ENCODE assay signal across 23 mouse cellular contexts in the genomic region with DNA sequence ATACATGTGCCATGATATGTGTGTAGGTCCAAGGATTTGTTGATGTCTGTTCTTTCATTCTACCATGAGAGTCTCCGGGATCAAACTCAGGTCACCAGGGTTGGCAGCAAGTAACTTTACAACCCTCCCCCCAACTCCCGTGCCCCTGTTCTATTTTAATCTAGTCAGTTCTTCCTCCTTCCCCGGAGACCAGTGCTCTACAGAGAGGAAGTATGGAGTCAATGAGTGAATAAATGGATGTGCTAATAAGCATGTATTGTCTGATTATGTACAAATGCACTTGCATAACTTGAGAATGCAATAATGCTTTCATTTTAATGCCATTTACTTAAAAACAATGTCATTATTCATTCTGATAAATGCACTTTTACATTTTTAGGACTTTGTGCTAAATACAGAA.
DNase-seq lines count a peak whose midpoint lies in the region; ATAC-seq and TF ChIP-seq lines count a peak whose summit lies in the region.
"Had no signal": no experiment of that assay in that cellular context is flagged by ENCODE, and none has a peak within 500 bp of the region (broad histone marks: within the 10 kb centered on the region; RNA-seq: fewer than 3 reads in every experiment).

No protein-coding gene starts in this region.

- no peaks in the 10 kb centered on the region; the same call in 1 of the 2 replicates for H3K79me2 ChIP-seq in MEL (ENCODE audit: control insufficient read depth, insufficient read depth, low read length, poor library complexity)

- TF ChIP-seq CTCF in MEL (IDR thresholded peaks at IDR 0.05 in 2 of 3, conservative IDR thresholded peaks at IDR 0.05 in 1 of 3; ENCODE audit: control insufficient read depth in 1 of 3, insufficient read depth in 1 of 3, low read depth in 2 of 3, low read length in 3 of 3, poor library complexity in 1 of 3, severe bottlenecking in 1 of 3): no peak
- TF ChIP-seq CTCF in midbrain, postnatal 0 days (IDR thresholded peaks at IDR 0.05): no peak

- no peak for TF ChIP-seq RAD21 in MEL (IDR thresholded peaks at IDR 0.05; ENCODE audit: low read depth, low read length)

- DNase-seq in MEL (ENCODE audit: low read depth, low spot score): no peak
- no peak for DNase-seq in midbrain, postnatal 0 days (ENCODE audit: low spot score)
- DNase-seq in frontal cortex, postnatal 25 days (ENCODE audit: low spot score in 2 of 2): no peak
- DNase-seq in left cerebral cortex, postnatal 14 days (ENCODE audit: low spot score in 2 of 2): no peak
- no peak for DNase-seq in heart, embryonic 10.5 days (ENCODE audit: low spot score)
- DNase-seq: adrenal gland, adult 2 months; adrenal gland, adult 8-10 months; adrenal gland, postnatal 10 days; adrenal gland, postnatal 14 days; adrenal gland, postnatal 25 days; adrenal gland, postnatal 36 days; B cell, adult 2 months; cerebellum, adult 11 months; cerebellum, adult 11-12 months; cerebellum, adult 18-20 months had no signal

- H3K4me2 ChIP-seq in midbrain, postnatal 0 days (ENCODE audit: low read depth, low read length, poor library complexity, severe bottlenecking): no peak overlapping the region

- peaks cover 7 to 30% of the 10 kb centered on the region in 2 experiments for H3K4me1 ChIP-seq in MEL (ENCODE audit: control insufficient read depth in 1 of 2, insufficient read depth in 2 of 2, low read length in 2 of 2)
- no peaks in the 10 kb centered on the region for H3K4me1 ChIP-seq in midbrain, postnatal 0 days (ENCODE audit: insufficient read depth, low read length)
- H3K4me1 ChIP-seq in heart, embryonic 10.5 days: no peaks in the 10 kb centered on the region

- H3K27ac ChIP-seq in MEL (ENCODE audit: control insufficient read depth, low read depth, low read length): no peak overlapping the region
- no peak overlapping the region for H3K27ac ChIP-seq in midbrain, postnatal 0 days (ENCODE audit: low read depth, low read length)
- no peak overlapping the region for H3K27ac ChIP-seq in heart, embryonic 10.5 days

- peaks cover 0 to 20% of the 10 kb centered on the region in 2 experiments; a peak in 2 of 4 replicates for H3K36me3 ChIP-seq in MEL (ENCODE audit: control insufficient read depth in 1 of 2, insufficient read depth in 2 of 2, low read length in 2 of 2)
- no peaks in the 10 kb centered on the region for H3K36me3 ChIP-seq in midbrain, postnatal 0 days (ENCODE audit: insufficient read depth, low read length)
- 0 out of 2 replicates have a peak, but pooled peaks cover 2% of the 10 kb centered on the region for H3K36me3 ChIP-seq in heart, embryonic 10.5 days
- H3K36me3 ChIP-seq: G1E had no signal

- 0 out of 4 replicates have a peak, but pooled peaks of 1 of the 2 experiments have one; percentile 9 for TF ChIP-seq EP300 in MEL (IDR thresholded peaks at IDR 0.05; ENCODE audit: low read depth in 1 of 2, low read length in 2 of 2)

- WGBS in midbrain, postnatal 0 days: 86% methylated on average over 3 of the region's 3 CpGs
- 66% methylated on average over 3 of the region's 3 CpGs for WGBS in heart, embryonic 10.5 days

- intact Hi-C loops in left cerebral cortex, postnatal 14 days (cut with DNase I): no loop called here

- H3K9me3 ChIP-seq in MEL (replicated peaks; ENCODE audit: insufficient read depth, low read length): no peaks in the 10 kb centered on the region
- H3K9me3 ChIP-seq in midbrain, postnatal 0 days (ENCODE audit: low read length): 0 out of 2 replicates have a peak, but pooled peaks cover 2% of the 10 kb centered on the region
- H3K9me3 ChIP-seq in heart, embryonic 10.5 days: no peaks in the 10 kb centered on the region

- peak; percentile 87 for ATAC-seq in granulocyte monocyte progenitor cell, adult 5-6 weeks (replicated peaks; ENCODE audit: poor library complexity, severe bottlenecking)
- ATAC-seq in megakaryocyte, adult 5-6 weeks (ENCODE audit: poor library complexity, severe bottlenecking): peak; percentile 73
- ATAC-seq in megakaryocyte progenitor cell, adult 5-6 weeks (replicated peaks; ENCODE audit: poor library complexity): peak; percentile 59
- no peak for ATAC-seq in midbrain, postnatal 0 days (ENCODE audit: low FRiP score)
- ATAC-seq: activated CD4-positive, CD25-positive, alpha-beta regulatory T cell, adult 4 months; CD4-positive, CD25-positive, alpha-beta regulatory T cell, adult 4 months; Patski had no signal

- TF ChIP-seq POLR2A in MEL (IDR thresholded peaks at IDR 0.05; ENCODE audit: control insufficient read depth in 1 of 2, insufficient read depth in 1 of 2, low read depth in 1 of 2, low read length in 2 of 2, poor library complexity in 1 of 2): no peak

- no peak overlapping the region for H3K4me3 ChIP-seq in MEL (ENCODE audit: control insufficient read depth in 1 of 2, insufficient read depth in 1 of 2, low read depth in 2 of 2, low read length in 2 of 2)
- no peak overlapping the region for H3K4me3 ChIP-seq in midbrain, postnatal 0 days (ENCODE audit: low read depth, low read length)
- H3K4me3 ChIP-seq in heart, embryonic 10.5 days: no peak overlapping the region

- H3K9ac ChIP-seq in MEL (ENCODE audit: control insufficient read depth, low read depth, low read length, poor library complexity, severe bottlenecking): no peak overlapping the region
- H3K9ac ChIP-seq in midbrain, postnatal 0 days (replicated peaks; ENCODE audit: low read length, poor library complexity, severe bottlenecking): no peak overlapping the region

- H3K27me3 ChIP-seq in MEL (ENCODE audit: control insufficient read depth in 1 of 2, insufficient read depth in 2 of 2, low read length in 2 of 2): no peaks in the 10 kb centered on the region
- no peaks in the 10 kb centered on the region for H3K27me3 ChIP-seq in midbrain, postnatal 0 days (ENCODE audit: insufficient read depth, low read length)
- H3K27me3 ChIP-seq in heart, embryonic 10.5 days (ENCODE audit: insufficient read depth, poor library complexity, severe bottlenecking): no peaks in the 10 kb centered on the region
- H3K27me3 ChIP-seq: CH12.LX, Patski had no signal

TF ChIP-seq in MEL, 35 proteins besides CTCF, POLR2A, EP300 and RAD21:
- TF ChIP-seq ETS1 (IDR thresholded peaks at IDR 0.05; ENCODE audit: low read depth, low read length): 0 out of 2 replicates have a peak, but pooled peaks have one; percentile 14
- TF ChIP-seq TAL1 (IDR thresholded peaks at IDR 0.05; ENCODE audit: low read length): no peak
- peak; percentile 39; the same call in 1 of the 2 replicates for TF ChIP-seq BHLHE40 (IDR thresholded peaks at IDR 0.05; ENCODE audit: borderline replicate concordance, low read depth, low read length)
